Mouse (Mus musculus) MEL (cell line): Measurements from ENCODE around the gene Top3a.

Experiments
- BHLHE40 ChIP-seq: IDR thresholded peaks from 2 replicates; pipeline ENCODE4 v1.6.1; 2012; ENCODE audit warnings: low read depth, mild to moderate bottlenecking, inconsistent platforms, low read length, improper control_type of control experiment, borderline replicate concordance
- CTCF ChIP-seq, 3 experiments: IDR thresholded peaks in 2 of 3; conservative IDR thresholded peaks in 1 of 3; 2 replicates each; pipeline ENCODE4 v1.5.1; 2011 to 2012; ENCODE audit warnings: low read length in 3 of 3, low read depth in 2 of 3, mild to moderate bottlenecking in 2 of 3, improper control_type of control experiment in 1 of 3, inconsistent platforms in 1 of 3, mixed read lengths in 1 of 3, moderate library complexity in 1 of 3; ENCODE audit not compliant: control insufficient read depth in 1 of 3, insufficient read depth in 1 of 3, poor library complexity in 1 of 3, severe bottlenecking in 1 of 3
- EP300 ChIP-seq, 2 experiments: IDR thresholded peaks; 2 replicates each; pipeline ENCODE4 v1.6.1; 2011; ENCODE audit warnings: improper control_type of control experiment in 2 of 2, low read length in 2 of 2, low read depth in 1 of 2, mild to moderate bottlenecking in 1 of 2
- GATA1 ChIP-seq: IDR thresholded peaks from 2 replicates; pipeline ENCODE4 v1.6.1; 2011; ENCODE audit warnings: low read depth, low read length, improper control_type of control experiment
- HCFC1 ChIP-seq: IDR thresholded peaks from 2 replicates; pipeline ENCODE4 v1.6.1; 2012; ENCODE audit warnings: low read depth, mild to moderate bottlenecking, inconsistent platforms, low read length, improper control_type of control experiment, moderate library complexity
- NELFE ChIP-seq: IDR thresholded peaks from 2 replicates; pipeline ENCODE4 v1.6.1; 2011; ENCODE audit warnings: low read depth, low read length, improper control_type of control experiment
- POLR2A ChIP-seq, 2 experiments: IDR thresholded peaks; 2 replicates each; pipeline ENCODE4 v1.6.1; 2011 to 2012; ENCODE audit warnings: low read length in 2 of 2, mild to moderate bottlenecking in 2 of 2, control low read depth in 1 of 2, improper control_type of control experiment in 1 of 2, low read depth in 1 of 2, moderate library complexity in 1 of 2; ENCODE audit not compliant: control insufficient read depth in 1 of 2, insufficient read depth in 1 of 2, poor library complexity in 1 of 2
- POLR2AphosphoS2 ChIP-seq: IDR thresholded peaks from 2 replicates; pipeline ENCODE4 v1.6.1; 2011; ENCODE audit warnings: low read length, improper control_type of control experiment
- SMC3 ChIP-seq: IDR thresholded peaks from 2 replicates; pipeline ENCODE4 v1.6.1; 2011; ENCODE audit warnings: low read depth, low read length, improper control_type of control experiment
- TBP ChIP-seq: IDR thresholded peaks from 2 replicates; pipeline ENCODE4 v1.8.0; 2011; ENCODE audit warnings: low read depth, low read length, improper control_type of control experiment
- TCF12 ChIP-seq: IDR thresholded peaks from 2 replicates; pipeline ENCODE4 v1.6.1; 2014; ENCODE audit warnings: low read depth, mild to moderate bottlenecking, inconsistent platforms, low read length, improper control_type of control experiment, moderate library complexity
- USF2 ChIP-seq, 2 experiments: IDR thresholded peaks; 2 replicates each; pipeline ENCODE4 v1.6.1; 2011 to 2012; ENCODE audit warnings: improper control_type of control experiment in 2 of 2, low read length in 2 of 2, borderline replicate concordance in 1 of 2, inconsistent platforms in 1 of 2, low read depth in 1 of 2, mild to moderate bottlenecking in 1 of 2; ENCODE audit not compliant: insufficient read depth in 1 of 2
- ZNF384 ChIP-seq: IDR thresholded peaks from 2 replicates; pipeline ENCODE4 v1.6.1; 2012; ENCODE audit warnings: low read depth, mild to moderate bottlenecking, inconsistent platforms, low read length, improper control_type of control experiment

DNA sequence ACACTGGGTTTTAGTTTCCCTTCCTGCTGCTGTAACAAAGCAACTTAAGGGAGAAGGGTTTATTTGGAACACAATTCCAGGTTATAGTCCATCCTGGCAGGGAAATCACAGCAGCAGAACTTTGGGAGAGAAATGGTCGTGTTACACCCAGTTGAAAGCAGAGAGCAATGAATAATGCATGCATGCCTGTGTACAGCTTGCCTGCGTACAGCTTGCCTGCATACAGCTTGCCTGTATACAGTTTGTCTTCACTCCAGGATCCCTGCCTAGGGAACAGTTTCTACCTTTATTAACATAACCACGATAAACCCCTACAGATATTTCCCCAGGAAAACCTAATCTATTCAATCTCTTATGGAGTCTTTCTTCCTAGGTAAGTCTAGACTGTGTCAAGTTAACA is 6.4 kb downstream of the Top3a start:
- TF ChIP-seq POLR2AphosphoS2 (no peak), SMC3 (no peak), BHLHE40 (no peak), NELFE (no peak), POLR2A (IDR thresholded peaks at IDR 0.05; ENCODE audit: control insufficient read depth in 1 of 2, insufficient read depth in 1 of 2, low read depth in 1 of 2, low read length in 2 of 2, poor library complexity in 1 of 2) (no peak), GATA1 (no peak), EP300 (IDR thresholded peaks at IDR 0.05; ENCODE audit: low read depth in 1 of 2, low read length in 2 of 2) (no peak), CTCF (IDR thresholded peaks at IDR 0.05 in 2 of 3, conservative IDR thresholded peaks at IDR 0.05 in 1 of 3; ENCODE audit: control insufficient read depth in 1 of 3, insufficient read depth in 1 of 3, low read depth in 2 of 3, low read length in 3 of 3, poor library complexity in 1 of 3, severe bottlenecking in 1 of 3) (no peak), HCFC1 (no peak), TBP (no peak), ZNF384 (no peak), USF2 (IDR thresholded peaks at IDR 0.05; ENCODE audit: borderline replicate concordance in 1 of 2, insufficient read depth in 1 of 2, low read depth in 1 of 2, low read length in 2 of 2) (no peak), TCF12 (no peak)
